Comparison of ENCODE assay signal across 33 mouse cellular contexts in genomic region chr15:99569123-99569522, GRCm38 (mm10). TPM values are rescaled to one million over a fixed set of nuclear protein-coding genes. Genes with fewer than 3 reads are reported as not detected.
DNase-seq lines count a peak whose midpoint lies in the region; ATAC-seq and TF ChIP-seq lines count a peak whose summit lies in the region.
"Had no signal": no experiment of that assay in that cellular context is flagged by ENCODE, and none has a peak within 500 bp of the region (broad histone marks: within the 10 kb centered on the region; RNA-seq: fewer than 3 reads in every experiment).

No protein-coding gene starts in this region.

- H3K9me3 ChIP-seq in lung, postnatal 0 days (ENCODE audit: low read length): no peaks in the 10 kb centered on the region
- H3K9me3 ChIP-seq in heart, embryonic 12.5 days (replicated peaks): peaks cover 4% of the 10 kb centered on the region; the same call in 1 of the 2 replicates
- H3K9me3 ChIP-seq: heart, embryonic 13.5 days; hindbrain, embryonic 15.5 days; liver, embryonic 12.5 days; midbrain, embryonic 10.5 days; midbrain, embryonic 15.5 days had no signal

- WGBS in lung, postnatal 0 days: 42% methylated on average over 10 of the region's 10 CpGs
- 68% methylated on average over 10 of the region's 10 CpGs for WGBS in heart, embryonic 12.5 days

- DNase-seq in frontal cortex, postnatal 14 days (ENCODE audit: low spot score in 2 of 2): no peak
- peak; percentile 35 for DNase-seq in lung, postnatal 0 days (ENCODE audit: low spot score)
- no peak for DNase-seq in lung, adult 18-20 months
- DNase-seq in brain, adult 2 months (ENCODE audit: low read depth, low spot score): peak; percentile 78
- peak; percentile 57 to 70 for DNase-seq in right cerebral cortex, postnatal 10 days (ENCODE audit: low spot score in 2 of 2)
- DNase-seq: adrenal gland, postnatal 25 days; cerebellum, adult 18-20 months; cerebellum, postnatal 25 days; heart, adult 2 months; heart, postnatal 10 days; kidney, adult 2 months; kidney, postnatal 36 days; liver, postnatal 0 days; lung, postnatal 14 days; thymus, adult 2 months; thymus, postnatal 36 days had no signal

- H3K27me3 ChIP-seq in lung, postnatal 0 days (replicated peaks; ENCODE audit: insufficient read depth, low read length): no peaks in the 10 kb centered on the region
- H3K27me3 ChIP-seq in heart, embryonic 12.5 days (replicated peaks): peaks cover 80% of the 10 kb centered on the region
- H3K27me3 ChIP-seq: hindbrain, embryonic 15.5 days had no signal

- H3K4me3 ChIP-seq in lung, postnatal 0 days (ENCODE audit: low read depth, low read length): no peak overlapping the region
- no peak overlapping the region for H3K4me3 ChIP-seq in heart, embryonic 12.5 days
- H3K4me3 ChIP-seq: embryonic facial prominence, embryonic 12.5 days; heart, adult 2 months; heart, embryonic 13.5 days; hindbrain, embryonic 15.5 days; layer of hippocampus, adult 2 months; liver, embryonic 12.5 days; midbrain, embryonic 10.5 days; midbrain, embryonic 15.5 days had no signal

- ATAC-seq in frontal cortex, adult (ENCODE audit: low TSS enrichment): peak; percentile 86
- peak; percentile 23; the same call in 1 of the 2 replicates for ATAC-seq in lung, postnatal 0 days
- no peak for ATAC-seq in heart, embryonic 12.5 days (ENCODE audit: insufficient number of reproducible peaks, low FRiP score)
- ATAC-seq: CD4-positive, CD25-positive, alpha-beta regulatory T cell, adult 4 months; inflammation-experienced regulatory T-cells, adult 6 months; liver, embryonic 12.5 days; liver, postnatal 0 days; midbrain, embryonic 15.5 days had no signal

- H3K4me2 ChIP-seq in lung, postnatal 0 days (replicated peaks; ENCODE audit: low read depth, low read length): no peak overlapping the region
- no peak overlapping the region for H3K4me2 ChIP-seq in heart, embryonic 12.5 days
- H3K4me2 ChIP-seq: embryonic facial prominence, embryonic 12.5 days; heart, embryonic 13.5 days; hindbrain, embryonic 15.5 days; liver, embryonic 12.5 days; midbrain, embryonic 15.5 days had no signal

- TF ChIP-seq CTCF in lung, postnatal 0 days (IDR thresholded peaks at IDR 0.05): no peak

- H3K36me3 ChIP-seq in lung, postnatal 0 days (ENCODE audit: insufficient read depth, low read length): no peaks in the 10 kb centered on the region
- no peaks in the 10 kb centered on the region for H3K36me3 ChIP-seq in heart, embryonic 12.5 days
- H3K36me3 ChIP-seq: embryonic facial prominence, embryonic 12.5 days; heart, embryonic 13.5 days; hindbrain, embryonic 15.5 days; liver, embryonic 12.5 days; midbrain, embryonic 10.5 days; midbrain, embryonic 15.5 days had no signal

- H3K9ac ChIP-seq in lung, postnatal 0 days (replicated peaks; ENCODE audit: low read depth): no peak overlapping the region
- no peak overlapping the region for H3K9ac ChIP-seq in heart, embryonic 12.5 days
- H3K9ac ChIP-seq: embryonic facial prominence, embryonic 12.5 days; heart, embryonic 13.5 days; hindbrain, embryonic 15.5 days; liver, embryonic 12.5 days; liver, postnatal 0 days; midbrain, embryonic 15.5 days had no signal

- TF ChIP-seq EP300 in lung, postnatal 0 days (IDR thresholded peaks at IDR 0.05): no peak

- no peaks in the 10 kb centered on the region for H3K4me1 ChIP-seq in lung, postnatal 0 days (ENCODE audit: insufficient read depth, low read depth, low read length)
- no peaks in the 10 kb centered on the region for H3K4me1 ChIP-seq in heart, embryonic 12.5 days (replicated peaks)
- H3K4me1 ChIP-seq: heart, embryonic 13.5 days; liver, embryonic 12.5 days; midbrain, embryonic 15.5 days had no signal

- no peak overlapping the region for H3K27ac ChIP-seq in lung, postnatal 0 days (ENCODE audit: low read length)
- H3K27ac ChIP-seq in heart, embryonic 12.5 days (ENCODE audit: poor library complexity, severe bottlenecking): no peak overlapping the region
- H3K27ac ChIP-seq: embryonic facial prominence, embryonic 12.5 days; heart, adult 2 months; heart, embryonic 13.5 days; hindbrain, embryonic 15.5 days; layer of hippocampus, adult 2 months; liver, embryonic 12.5 days; midbrain, embryonic 10.5 days; midbrain, embryonic 15.5 days; stomach, postnatal 0 days had no signal

RNA-seq across cellular contexts. Expression of gene Aqp2, which starts 9.7 kb away (rescaled TPM):
- polyA plus RNA-seq in lung, postnatal 0 days (2015; fragmentation: Nextera tagmentation; extraction: Ambion mirVana): not detected in 2 replicates
- polyA plus RNA-seq in heart, embryonic 12.5 days (2016; fragmentation: Nextera tagmentation; extraction: Ambion mirVana): not detected in 2 replicates
- polyA plus RNA-seq: CD4-positive, CD25-positive, alpha-beta regulatory T cell, adult 4 months; embryonic facial prominence, embryonic 12.5 days; forebrain, embryonic 11.5 days; heart, embryonic 13.5 days; hindbrain, embryonic 15.5 days; inflammation-experienced regulatory T-cells, adult 6 months; limb, embryonic 14.5 days; liver, embryonic 12.5 days; liver, postnatal 0 days; midbrain, embryonic 10.5 days; midbrain, embryonic 15.5 days; neural tube, embryonic 11.5 days; stomach, postnatal 0 days had no signal

RNA-seq across cellular contexts. Expression of gene Aqp5, which starts 21.5 kb away (rescaled TPM):
- polyA plus RNA-seq in lung, postnatal 0 days (2015; fragmentation: Nextera tagmentation; extraction: Ambion mirVana): 551 and 593 TPM in 2 replicates
- 0.58 and 0.70 TPM in 2 replicates for polyA plus RNA-seq in heart, embryonic 12.5 days (2016; fragmentation: Nextera tagmentation; extraction: Ambion mirVana)
- polyA plus RNA-seq: CD4-positive, CD25-positive, alpha-beta regulatory T cell, adult 4 months; inflammation-experienced regulatory T-cells, adult 6 months; liver, postnatal 0 days; midbrain, embryonic 10.5 days had no signal

RNA-seq across cellular contexts. Expression of gene Aqp6, which starts 32.1 kb away (rescaled TPM):
- not detected in 2 replicates for polyA plus RNA-seq in lung, postnatal 0 days (2015; fragmentation: Nextera tagmentation; extraction: Ambion mirVana)
- not detected in 2 replicates for polyA plus RNA-seq in heart, embryonic 12.5 days (2016; fragmentation: Nextera tagmentation; extraction: Ambion mirVana)
- polyA plus RNA-seq: CD4-positive, CD25-positive, alpha-beta regulatory T cell, adult 4 months; forebrain, embryonic 11.5 days; heart, embryonic 13.5 days; inflammation-experienced regulatory T-cells, adult 6 months; kidney, embryonic 16.5 days; liver, embryonic 12.5 days; liver, postnatal 0 days; midbrain, embryonic 10.5 days; spleen, adult 2 months; stomach, postnatal 0 days had no signal

RNA-seq across cellular contexts. Expression of gene Faim2, which starts 41.2 kb away (rescaled TPM):
- polyA plus RNA-seq in lung, postnatal 0 days (2015; fragmentation: Nextera tagmentation; extraction: Ambion mirVana): 0.81 and 0.95 TPM in 2 replicates
- polyA plus RNA-seq in heart, embryonic 12.5 days (2016; fragmentation: Nextera tagmentation; extraction: Ambion mirVana): 0.09 and 0.15 TPM in 2 replicates
- polyA plus RNA-seq: liver, postnatal 0 days had no signal

Comparison
In these comparisons a context has a peak if more than half of its experiments do, and no peak if none do; other contexts are left out.
1. DNase-seq: peak in lung, postnatal 0 days (single experiment), brain, adult 2 months (single experiment) and right cerebral cortex, postnatal 10 days (2 of 2); none in frontal cortex, postnatal 14 days (0 of 2) and lung, adult 18-20 months (0 of 2).
2. RNA of gene Aqp5, which starts 21.5 kb away (polyA plus RNA-seq): 551 to 593 TPM in lung, postnatal 0 days; 0.58 to 0.70 TPM in heart, embryonic 12.5 days; every median in the first group is over 100 times any median in the second.